Mouse (Mus musculus) adipocyte (in vitro differentiated cells): ENCODE measurements around the gene Exosc7.

Experiments used
- DNase-seq: peaks from one replicate; pipeline ENCODE4 v3.0.0-alpha.2; 2016; ENCODE audit warnings: low spot score

Gene Exosc7

GRCm38 (mm10) chr9:123112805-123113521, at the start of gene Exosc7, which contains the start of gene Zdhhc3:
Gene Exosc7 (plus strand): TSS chr9:123113215.
Gene Zdhhc3 (minus strand): TSS chr9:123113205.
- peak; percentile 80 for DNase-seq

GRCm38 (mm10) chr9:123079149-123079548, 33.9 kb upstream of the Exosc7 start:
- DNase-seq: no peak

GRCm38 (mm10) chr9:123080355-123080754, 32.7 kb upstream of the Exosc7 start:
- DNase-seq: no peak

- DNase-seq: no peak
These were observed 32.2 kb upstream of the Exosc7 start for GRCm38 (mm10) chr9:123080796-123081195.

GRCm38 (mm10) chr9:123085373-123085772, 27.6 kb upstream of the Exosc7 start:
- no peak for DNase-seq

- no peak for DNase-seq
These were observed 25.5 kb upstream of the Exosc7 start for GRCm38 (mm10) chr9:123087558-123087957.

GRCm38 (mm10) chr9:123090844-123091243, 22.2 kb upstream of the Exosc7 start:
- DNase-seq: no peak

GRCm38 (mm10) chr9:123099631-123100455, 13.2 kb upstream of the Exosc7 start:
- DNase-seq: no peak

GRCm38 (mm10) chr9:123103425-123103824, 9.6 kb upstream of the Exosc7 start:
- DNase-seq: no peak

GRCm38 (mm10) chr9:123104362-123104761, 8.7 kb upstream of the Exosc7 start:
- DNase-seq: no peak

GRCm38 (mm10) chr9:123107186-123107585, 5.8 kb upstream of the Exosc7 start:
- DNase-seq: no peak

- peak; percentile 15 for DNase-seq
These were observed 3.8 kb upstream of the Exosc7 start for GRCm38 (mm10) chr9:123109188-123109587.

GRCm38 (mm10) chr9:123111751-123112221, 1.2 kb upstream of the Exosc7 start:
- DNase-seq: no peak

- DNase-seq: no peak
These were observed 916 bp downstream of the Exosc7 start for GRCm38 (mm10) chr9:123113931-123114330.

GRCm38 (mm10) chr9:123115566-123115965, 2.6 kb downstream of the Exosc7 start:
- peak; percentile 68 for DNase-seq

- DNase-seq: no peak
These were observed 10.0 kb downstream of the Exosc7 start for GRCm38 (mm10) chr9:123123017-123123416.

GRCm38 (mm10) chr9:123123571-123124412, 10.8 kb downstream of the Exosc7 start:
- DNase-seq: peak; percentile 66

GRCm38 (mm10) chr9:123124413-123124981, 11.5 kb downstream of the Exosc7 start:
- DNase-seq: no peak

GRCm38 (mm10) chr9:123127663-123128062, 14.6 kb downstream of the Exosc7 start:
- DNase-seq: no peak

- no peak for DNase-seq
These were observed 20.0 kb downstream of the Exosc7 start for GRCm38 (mm10) chr9:123132994-123133393.

GRCm38 (mm10) chr9:123136953-123137682, 24.1 kb downstream of the Exosc7 start:
- DNase-seq: peak; percentile 65
